Mouse (Mus musculus): ENCODE data around the gene Vat1. TPM values are rescaled to one million over a fixed set of nuclear protein-coding genes. Genes with fewer than 3 reads are reported as not detected.

The Vat1 gene
- polyA plus RNA-seq, 1 experiment: 94.2 TPM

GRCm38 (mm10) chr11:101424925-101425813, 40.9 kb downstream of the Vat1 start, which contains the start of the genes Rundc1 and Ptges3l:
Gene Rundc1 (plus strand): TSS chr11:101425085.
Gene Ptges3l (minus strand): TSS chr11:101425333.
- peaks cover 23% of the 10 kb centered on the region for H3K36me3 ChIP-seq (replicated peaks; ENCODE audit: low read length)
- no peak for TF ChIP-seq FLI1 (IDR thresholded peaks at IDR 0.05; ENCODE audit: low read length)
- TF ChIP-seq GATA1 (IDR thresholded peaks at IDR 0.05; ENCODE audit: borderline replicate concordance, low read length): no peak
- H3K4me1 ChIP-seq: peaks cover 46% of the 10 kb centered on the region
- no peaks in the 10 kb centered on the region for H3K27me3 ChIP-seq (replicated peaks)
- H3K9me3 ChIP-seq: no peaks in the 10 kb centered on the region
- peak within 1 kb of the TSS; percentile 99 for H3K4me3 ChIP-seq (replicated peaks)

GRCm38 (mm10) chr11:101424105-101424851, 41.8 kb downstream of the Vat1 start, which contains the start of gene Gm27029:
Gene Gm27029 (minus strand): TSS chr11:101424796.
- H3K4me1 ChIP-seq: peaks cover 55% of the 10 kb centered on the region
- TF ChIP-seq FLI1 (IDR thresholded peaks at IDR 0.05; ENCODE audit: low read length) (no peak), GATA1 (IDR thresholded peaks at IDR 0.05; ENCODE audit: borderline replicate concordance, low read length) (no peak)
- H3K9me3 ChIP-seq: no peaks in the 10 kb centered on the region
- H3K27me3 ChIP-seq (replicated peaks): no peaks in the 10 kb centered on the region
- peaks cover 14% of the 10 kb centered on the region for H3K36me3 ChIP-seq (replicated peaks; ENCODE audit: low read length)
- peak within 1 kb of the TSS; percentile 99 for H3K4me3 ChIP-seq (replicated peaks)

- Histone ChIP-seq H3K9me3 (no peaks in the 10 kb centered on the region), H3K4me3 (replicated peaks) (no peak overlapping the region), H3K27me3 (replicated peaks) (no peaks in the 10 kb centered on the region), H3K4me1 (peaks cover 49% of the 10 kb centered on the region), H3K36me3 (replicated peaks; ENCODE audit: low read length) (peaks cover 3% of the 10 kb centered on the region)
- no peak for TF ChIP-seq FLI1 (IDR thresholded peaks at IDR 0.05; ENCODE audit: low read length)
- TF ChIP-seq GATA1 (IDR thresholded peaks at IDR 0.05; ENCODE audit: borderline replicate concordance, low read length): no peak
Measured at GRCm38 (mm10) chr11:101420148-101420547, 45.9 kb downstream of the Vat1 start.

GRCm38 (mm10) chr11:101419610-101420009, 46.4 kb downstream of the Vat1 start:
- no peak for TF ChIP-seq GATA1 (IDR thresholded peaks at IDR 0.05; ENCODE audit: borderline replicate concordance, low read length)
- TF ChIP-seq FLI1 (IDR thresholded peaks at IDR 0.05; ENCODE audit: low read length): no peak
- H3K36me3 ChIP-seq (replicated peaks; ENCODE audit: low read length): peaks cover 3% of the 10 kb centered on the region
- peaks cover 48% of the 10 kb centered on the region for H3K4me1 ChIP-seq
- no peak overlapping the region for H3K4me3 ChIP-seq (replicated peaks)
- H3K9me3 ChIP-seq: no peaks in the 10 kb centered on the region
- H3K27me3 ChIP-seq (replicated peaks): no peaks in the 10 kb centered on the region

GRCm38 (mm10) chr11:101418991-101419390, 47.0 kb downstream of the Vat1 start:
- H3K9me3 ChIP-seq: no peaks in the 10 kb centered on the region
- peaks cover 42% of the 10 kb centered on the region for H3K4me1 ChIP-seq
- TF ChIP-seq GATA1 (IDR thresholded peaks at IDR 0.05; ENCODE audit: borderline replicate concordance, low read length) (no peak), FLI1 (IDR thresholded peaks at IDR 0.05; ENCODE audit: low read length) (no peak)
- peaks cover 5% of the 10 kb centered on the region for H3K36me3 ChIP-seq (replicated peaks; ENCODE audit: low read length)
- H3K27me3 ChIP-seq (replicated peaks): no peaks in the 10 kb centered on the region
- H3K4me3 ChIP-seq (replicated peaks): no peak overlapping the region

GRCm38 (mm10) chr11:101417101-101417855, 48.8 kb downstream of the Vat1 start, which contains the start of gene Aarsd1:
Gene Aarsd1 (minus strand): TSS chr11:101417615.
- H3K4me1 ChIP-seq: peaks cover 36% of the 10 kb centered on the region
- H3K4me3 ChIP-seq (replicated peaks): peak within 1 kb of the TSS; percentile 98
- TF ChIP-seq GATA1 (IDR thresholded peaks at IDR 0.05; ENCODE audit: borderline replicate concordance, low read length) (no peak), FLI1 (IDR thresholded peaks at IDR 0.05; ENCODE audit: low read length) (no peak)
- H3K27me3 ChIP-seq (replicated peaks): no peaks in the 10 kb centered on the region
- no peaks in the 10 kb centered on the region for H3K9me3 ChIP-seq
- H3K36me3 ChIP-seq (replicated peaks; ENCODE audit: low read length): peaks cover 20% of the 10 kb centered on the region

- peaks cover 25% of the 10 kb centered on the region for H3K36me3 ChIP-seq (replicated peaks; ENCODE audit: low read length)
- TF ChIP-seq GATA1 (IDR thresholded peaks at IDR 0.05; ENCODE audit: borderline replicate concordance, low read length): no peak
- no peak for TF ChIP-seq FLI1 (IDR thresholded peaks at IDR 0.05; ENCODE audit: low read length)
- H3K9me3 ChIP-seq: no peaks in the 10 kb centered on the region
- peak overlapping the region; percentile 98 for H3K4me3 ChIP-seq (replicated peaks)
- H3K27me3 ChIP-seq (replicated peaks): no peaks in the 10 kb centered on the region
- H3K4me1 ChIP-seq: peaks cover 31% of the 10 kb centered on the region
Measured at GRCm38 (mm10) chr11:101416433-101417100, 49.5 kb downstream of the Vat1 start.

GRCm38 (mm10) chr11:101415306-101415705, 50.7 kb downstream of the Vat1 start:
- Histone ChIP-seq H3K4me3 (replicated peaks) (no peak overlapping the region), H3K27me3 (replicated peaks) (no peaks in the 10 kb centered on the region), H3K4me1 (peaks cover 31% of the 10 kb centered on the region), H3K36me3 (replicated peaks; ENCODE audit: low read length) (peaks cover 37% of the 10 kb centered on the region), H3K9me3 (no peaks in the 10 kb centered on the region)
- TF ChIP-seq GATA1 (IDR thresholded peaks at IDR 0.05; ENCODE audit: borderline replicate concordance, low read length) (no peak), FLI1 (IDR thresholded peaks at IDR 0.05; ENCODE audit: low read length) (no peak)

Other genes with a start within 250 kb of the Vat1 start
- gene Ezh1, start 239.8 kb downstream of the Vat1 start, polyA plus RNA-seq (2012; ENCODE audit: insufficient read depth, low replicate concordance): 0.65 and 2.0 TPM in 2 replicates
- gene Ramp2, start 220.2 kb downstream of the Vat1 start, polyA plus RNA-seq (2012; ENCODE audit: insufficient read depth, low replicate concordance): 0.32 TPM in 1 of 2 replicates, not detected in the other
- 100 and 168 TPM in 2 replicates for gene Vps25, start 212.5 kb downstream of the Vat1 start, polyA plus RNA-seq (2012; ENCODE audit: insufficient read depth, low replicate concordance)
- gene Wnk4, start 205.7 kb downstream of the Vat1 start, polyA plus RNA-seq (2012; ENCODE audit: insufficient read depth, low replicate concordance): 37.7 and 87.0 TPM in 2 replicates
- gene Cntd1, start 187.2 kb downstream of the Vat1 start, polyA plus RNA-seq (2012; ENCODE audit: insufficient read depth, low replicate concordance): not detected in 2 replicates
- gene Coa3, start 187.1 kb downstream of the Vat1 start, polyA plus RNA-seq (2012; ENCODE audit: insufficient read depth, low replicate concordance): 9.9 and 21.1 TPM in 2 replicates
- 43.7 and 96.0 TPM in 2 replicates for gene Becn1, start 163.9 kb downstream of the Vat1 start, polyA plus RNA-seq (2012; ENCODE audit: insufficient read depth, low replicate concordance)
- gene Psme3, start 150.0 kb downstream of the Vat1 start, polyA plus RNA-seq (2012; ENCODE audit: insufficient read depth, low replicate concordance): 32.6 and 45.1 TPM in 2 replicates
- gene Aoc2, start 141.2 kb downstream of the Vat1 start, polyA plus RNA-seq (2012; ENCODE audit: insufficient read depth, low replicate concordance): 2.0 and 2.9 TPM in 2 replicates
- not detected in 2 replicates for gene Aoc3, start 135.6 kb downstream of the Vat1 start, polyA plus RNA-seq (2012; ENCODE audit: insufficient read depth, low replicate concordance)
- gene G6pc, start 98.7 kb downstream of the Vat1 start, polyA plus RNA-seq (2012; ENCODE audit: insufficient read depth, low replicate concordance): not detected in 2 replicates
- 5.7 and 39.7 TPM in 2 replicates for gene Aarsd1, start 48.6 kb downstream of the Vat1 start, polyA plus RNA-seq (2012; ENCODE audit: insufficient read depth, low replicate concordance)
- not detected in 2 replicates for gene Gm27029, start 41.4 kb downstream of the Vat1 start, polyA plus RNA-seq (2012; ENCODE audit: insufficient read depth, low replicate concordance)
- 3.1 TPM in 1 of 2 replicates, not detected in the other for gene Rundc1, start 41.1 kb downstream of the Vat1 start, polyA plus RNA-seq (2012; ENCODE audit: insufficient read depth, low replicate concordance)
- 2.8 TPM in 1 of 2 replicates, not detected in the other for gene Ptges3l, start 40.9 kb downstream of the Vat1 start, polyA plus RNA-seq (2012; ENCODE audit: insufficient read depth, low replicate concordance)
- gene Rpl27, start 23.9 kb downstream of the Vat1 start, polyA plus RNA-seq (2012; ENCODE audit: insufficient read depth, low replicate concordance): 250 and 697 TPM in 2 replicates
- 5.7 and 15.6 TPM in 2 replicates for gene Ifi35, start 17.8 kb downstream of the Vat1 start, polyA plus RNA-seq (2012; ENCODE audit: insufficient read depth, low replicate concordance)
- gene Rnd2, start 1.2 kb downstream of the Vat1 start, polyA plus RNA-seq (2012; ENCODE audit: insufficient read depth, low replicate concordance): 2.6 and 2.9 TPM in 2 replicates
- 1.9 TPM in 1 of 2 replicates, not detected in the other for gene Brca1, start 85.7 kb upstream of the Vat1 start, polyA plus RNA-seq (2012; ENCODE audit: insufficient read depth, low replicate concordance)
- gene Nbr1, start 85.9 kb upstream of the Vat1 start, polyA plus RNA-seq (2012; ENCODE audit: insufficient read depth, low replicate concordance): 8.2 and 55.6 TPM in 2 replicates
- gene Tmem106a, start 116.0 kb upstream of the Vat1 start, polyA plus RNA-seq (2012; ENCODE audit: insufficient read depth, low replicate concordance): 3.4 and 23.5 TPM in 2 replicates
- not detected in 2 replicates for gene Gm11634, start 133.0 kb upstream of the Vat1 start, polyA plus RNA-seq (2012; ENCODE audit: insufficient read depth, low replicate concordance)
- 3.8 TPM in 1 of 2 replicates, not detected in the other for gene Rdm1, start 161.0 kb upstream of the Vat1 start, polyA plus RNA-seq (2012; ENCODE audit: insufficient read depth, low replicate concordance)
- 1.2 TPM in 1 of 2 replicates, not detected in the other for gene Arl4d, start 199.3 kb upstream of the Vat1 start, polyA plus RNA-seq (2012; ENCODE audit: insufficient read depth, low replicate concordance)